8 mouse cellular contexts compared by ENCODE assay signal in genomic region chr11:106160841-106161721, GRCm38 (mm10). TPM values are rescaled to one million over a fixed set of nuclear protein-coding genes. Genes with fewer than 3 reads are reported as not detected.
DNase-seq lines count a peak whose midpoint lies in the region; ATAC-seq lines count a peak whose summit lies in the region.

TSS of gene Gm10840 (plus strand) at chr11:106160850.
TSS of gene Limd2 (minus strand) at chr11:106160860.

- H3K27me3 ChIP-seq in embryonic facial prominence, embryonic 14.5 days (replicated peaks; ENCODE audit: control insufficient read depth, insufficient read depth, low read length): no peaks in the 10 kb centered on the region
- H3K27me3 ChIP-seq in hindbrain, embryonic 13.5 days: no peaks in the 10 kb centered on the region

- peaks cover 51% of the 10 kb centered on the region for H3K36me3 ChIP-seq in embryonic facial prominence, embryonic 14.5 days (ENCODE audit: control insufficient read depth, insufficient read depth, low read length)
- H3K36me3 ChIP-seq in hindbrain, embryonic 13.5 days: peaks cover 55% of the 10 kb centered on the region

- H3K27ac ChIP-seq in embryonic facial prominence, embryonic 14.5 days (replicated peaks; ENCODE audit: low read depth, low read length): peak within 1 kb of the TSS; percentile 98
- H3K27ac ChIP-seq in hindbrain, embryonic 13.5 days: peak within 1 kb of the TSS; percentile 98

- H3K9me3 ChIP-seq in embryonic facial prominence, embryonic 14.5 days (ENCODE audit: control insufficient read depth, low read length): no peaks in the 10 kb centered on the region
- no peaks in the 10 kb centered on the region for H3K9me3 ChIP-seq in hindbrain, embryonic 13.5 days

- peak within 1 kb of the TSS; percentile 96 for H3K9ac ChIP-seq in embryonic facial prominence, embryonic 14.5 days (ENCODE audit: low read depth, low read length)
- peak within 1 kb of the TSS; percentile 97 for H3K9ac ChIP-seq in hindbrain, embryonic 13.5 days

- peak within 1 kb of the TSS; percentile 65 for H3K4me2 ChIP-seq in embryonic facial prominence, embryonic 14.5 days (ENCODE audit: low read depth, low read length)
- H3K4me2 ChIP-seq in hindbrain, embryonic 13.5 days: peak within 1 kb of the TSS; percentile 94

- H3K4me1 ChIP-seq in embryonic facial prominence, embryonic 14.5 days (ENCODE audit: control insufficient read depth, insufficient read depth, low read length): peaks cover 21% of the 10 kb centered on the region
- H3K4me1 ChIP-seq in hindbrain, embryonic 13.5 days (replicated peaks): peaks cover 45% of the 10 kb centered on the region

- DNase-seq in 3134 (ENCODE audit: extremely low read depth, insufficient read length, low spot score) (peak; percentile 18), MN1 (ENCODE audit: low spot score) (peak; percentile 65)
- peak; percentile 68 for DNase-seq in embryonic facial prominence, embryonic 14.5 days (ENCODE audit: low spot score)
- peak; percentile 87 for DNase-seq in left cerebral cortex, adult 11 months (ENCODE audit: low spot score)
- peak; percentile 60 for DNase-seq in lung, postnatal 14 days
- DNase-seq in right cerebral cortex, adult 2 months (ENCODE audit: low spot score in 2 of 2): peak; percentile 91 to 92
- DNase-seq in yolk sac, embryonic 10.5 days (ENCODE audit: low spot score): no peak

- 28% methylated on average over 22 of the region's 22 CpGs for WGBS in embryonic facial prominence, embryonic 14.5 days
- WGBS in hindbrain, embryonic 13.5 days: 26% methylated on average over 22 of the region's 22 CpGs

- ATAC-seq in embryonic facial prominence, embryonic 14.5 days (ENCODE audit: low read depth): peak; percentile 48
- peak; percentile 19 for ATAC-seq in hindbrain, embryonic 13.5 days (ENCODE audit: low FRiP score)

- peak within 1 kb of the TSS; percentile 87 for H3K4me3 ChIP-seq in embryonic facial prominence, embryonic 14.5 days (ENCODE audit: low read depth, low read length)
- peak within 1 kb of the TSS; percentile 81 for H3K4me3 ChIP-seq in hindbrain, embryonic 13.5 days

RNA-seq across cellular contexts. Expression of gene Gm10840, which starts in this region (rescaled TPM):
- not detected in 2 replicates for polyA plus RNA-seq in embryonic facial prominence, embryonic 14.5 days (2014; fragmentation: Nextera tagmentation; extraction: Ambion mirVana)
- not detected in 2 replicates for polyA plus RNA-seq in hindbrain, embryonic 13.5 days (2015; fragmentation: Nextera tagmentation; extraction: Ambion mirVana)

RNA-seq across cellular contexts. Expression of gene Limd2, which starts in this region (rescaled TPM):
- polyA plus RNA-seq in embryonic facial prominence, embryonic 14.5 days (2014; fragmentation: Nextera tagmentation; extraction: Ambion mirVana): 169 and 216 TPM in 2 replicates
- 197 and 211 TPM in 2 replicates for polyA plus RNA-seq in hindbrain, embryonic 13.5 days (2015; fragmentation: Nextera tagmentation; extraction: Ambion mirVana)
